Mouse (Mus musculus) bone marrow, adult 2 months (tissue): ENCODE measurements around the gene Atxn1.

Experiments
- CTCF ChIP-seq: fragments of 200-500 bp; IDR thresholded peaks from 2 replicates; pipeline ENCODE4 v1.5.1; 2011; ENCODE audit warnings: low read length, control low read depth; ENCODE audit not compliant: control insufficient read depth, insufficient read depth
- POLR2A ChIP-seq: fragments of 200-500 bp; IDR thresholded peaks from 2 replicates; pipeline ENCODE4 v1.6.1; 2011; ENCODE audit warnings: low read depth, mild to moderate bottlenecking, control low read depth, low read length, borderline replicate concordance; ENCODE audit not compliant: control insufficient read depth

GRCm38 (mm10) chr13:45692440-45692839 lies 272.4 kb downstream of the Atxn1 start:
- TF ChIP-seq POLR2A (no peak), CTCF (no peak)
